Mouse (Mus musculus) E14TG2a.4 (cell line): ENCODE measurements at regions not wholly inside any gene's neighbourhood (a gene's known extent, or its start where the extent isn't known, plus 50 kb on each side); places are given as distances from the start of the nearest gene placed in this dataset.

Experiments
- CTCF ChIP-seq: conservative IDR thresholded peaks from 2 replicates; pipeline ENCODE4 v1.5.1; 2014; ENCODE audit warnings: low read length
- NANOG ChIP-seq: IDR thresholded peaks from 2 replicates; pipeline ENCODE4 v1.6.1; 2014; ENCODE audit warnings: borderline replicate concordance, low read length, mixed read lengths

DNA sequence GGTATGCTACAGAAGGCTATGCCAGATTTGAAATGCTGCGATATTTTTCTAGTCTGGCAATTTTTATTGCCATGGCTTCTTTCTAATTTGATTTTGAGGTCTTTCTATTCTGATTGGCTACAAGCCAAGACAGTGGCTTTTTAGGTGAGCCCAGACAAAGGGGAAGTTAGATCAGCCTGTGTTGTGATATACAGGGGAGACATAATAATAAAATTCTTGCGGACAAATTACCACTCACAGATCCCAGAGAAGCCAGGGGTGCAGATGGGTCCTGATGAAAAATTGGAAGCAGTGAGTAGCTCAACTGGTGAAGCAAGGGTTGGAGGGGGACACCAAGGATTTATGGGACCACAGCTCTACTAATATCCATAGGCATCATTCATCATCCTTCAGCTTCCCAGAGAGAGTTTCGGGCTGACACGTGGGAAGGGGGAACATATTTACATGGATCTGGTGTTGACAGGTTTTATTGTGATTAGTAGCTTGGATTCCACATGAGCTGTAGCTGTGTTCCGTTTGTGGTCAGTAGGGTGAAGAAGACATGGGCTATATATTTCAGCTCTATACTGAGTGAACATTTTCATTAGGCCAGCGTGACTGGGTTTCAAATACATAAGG lies 190.0 kb downstream of the Gm5447 start:
- TF ChIP-seq CTCF = no peak
- TF ChIP-seq NANOG = no peak
